Mouse (Mus musculus) megakaryocyte progenitor cell, adult 5-6 weeks (primary cell): Measurements from ENCODE around the gene Elovl7. TPM values are rescaled to one million over a fixed set of nuclear protein-coding genes. Genes with fewer than 3 reads are reported as not detected.

Experiments used
- total RNA-seq, 2 experiments: library from RNA; stranded (forward) in 1 of 2; stranded (reverse) in 1 of 2; fragments of 157-497, 149-512 nt in 1 of 2; fragments of 200-1000 nt in 1 of 2; gene quantifications; 2 replicates each; pipeline versions ENCODE4 v1.2.3 to v1.2.4; 2015 to 2017

Elovl7 gene
- total RNA-seq, 2 experiments from 2014 or later: 1.6 to 4.6 TPM

Other genes starting within 250 kb of the Elovl7 start
- gene Smim15, start 170.0 kb upstream of the Elovl7 start, total RNA-seq (2015): 47.2 and 51.9 TPM in 2 replicates
- 104 and 129 TPM in 2 replicates for gene Smim15, start 170.0 kb upstream of the Elovl7 start, total RNA-seq (2017)
- 51.2 and 55.0 TPM in 2 replicates for gene Ndufaf2, start 55.8 kb upstream of the Elovl7 start, total RNA-seq (2015)
- 63.4 and 68.2 TPM in 2 replicates for gene Ndufaf2, start 55.8 kb upstream of the Elovl7 start, total RNA-seq (2017)
- 14.4 and 19.1 TPM in 2 replicates for gene Ercc8, start 55.7 kb upstream of the Elovl7 start, total RNA-seq (2015)
- gene Ercc8, start 55.7 kb upstream of the Elovl7 start, total RNA-seq (2017): 14.4 and 14.9 TPM in 2 replicates
- 26.4 and 31.0 TPM in 2 replicates for gene Depdc1b, start 101.9 kb downstream of the Elovl7 start, total RNA-seq (2015)
- gene Depdc1b, start 101.9 kb downstream of the Elovl7 start, total RNA-seq (2017): 22.0 and 28.8 TPM in 2 replicates
- 32.5 and 38.7 TPM in 2 replicates for gene Pde4d, start 235.5 kb downstream of the Elovl7 start, total RNA-seq (2015)
- gene Pde4d, start 235.5 kb downstream of the Elovl7 start, total RNA-seq (2017): 29.1 and 46.2 TPM in 2 replicates